Mouse (Mus musculus) stomach, embryonic 15.5 days (tissue): Measurements from ENCODE around the gene Iglon5. TPM values are rescaled to one million over a fixed set of nuclear protein-coding genes. Genes with fewer than 3 reads are reported as not detected.

ENCODE experiments used
- ATAC-seq: fragments of 200-750 bp; cut with Nextera tagmentation; 2 replicates; pipeline ENCODE4 v1.8.0; 2017; ENCODE audit warnings: low read depth, moderate number of reproducible peaks, moderate TSS enrichment; ENCODE audit not compliant: insufficient read depth, low FRiP score
- H3K27ac ChIP-seq: fragments of 300-500 bp; sonication (generic); 2 replicates; pipeline ENCODE4 v1.5.1; 2015; ENCODE audit warnings: mild to moderate bottlenecking, inconsistent platforms
- H3K27me3 ChIP-seq: fragments of 300-500 bp; sonication (generic); replicated peaks from 2 replicates; pipeline ENCODE4 v1.6.1; 2015; ENCODE audit warnings: inconsistent platforms
- H3K36me3 ChIP-seq: fragments of 300-500 bp; sonication (generic); 2 replicates; pipeline ENCODE4 v1.6.1; 2015; ENCODE audit warnings: inconsistent platforms
- H3K4me1 ChIP-seq: fragments of 300-500 bp; sonication (generic); 2 replicates; pipeline ENCODE4 v1.6.1; 2015; ENCODE audit warnings: inconsistent platforms
- H3K4me2 ChIP-seq: fragments of 300-500 bp; sonication (generic); 2 replicates; pipeline ENCODE4 v1.6.1; 2015; ENCODE audit warnings: mild to moderate bottlenecking, inconsistent platforms
- H3K4me3 ChIP-seq: fragments of 300-500 bp; sonication (generic); replicated peaks from 2 replicates; pipeline ENCODE4 v1.5.1; 2015; ENCODE audit warnings: inconsistent platforms
- H3K9ac ChIP-seq: fragments of 300-500 bp; sonication (generic); 2 replicates; pipeline ENCODE4 v1.6.1; 2015; ENCODE audit warnings: inconsistent platforms
- H3K9me3 ChIP-seq: fragments of 300-500 bp; sonication (generic); 2 replicates; pipeline ENCODE4 v1.6.1; 2016; ENCODE audit warnings: inconsistent platforms
- WGBS: fragments of 180-500 bp; shearing (Covaris S2); methylation state at CpG from one replicate; pipeline ENCODE4 v1.1.7; 2015; 5-methylcytosine and 5-hydroxymethylcytosine counted together
- polyA plus RNA-seq: library from polyadenylated mRNA; unstranded; fragments of >200 nt; fragmentation: Nextera tagmentation; extraction: Ambion mirVana; gene quantifications from 2 replicates; pipeline ENCODE4 v1.2.1, GENCODE M21; 2015

Gene Iglon5
- polyA plus RNA-seq, 1 experiment from 2014 or later: 0.55 TPM

- H3K27me3 ChIP-seq: no peaks in the 10 kb centered on the region
- H3K27ac ChIP-seq: peak overlapping the region; percentile 100
- H3K36me3 ChIP-seq: no peaks in the 10 kb centered on the region
- under 1% methylated on average over 36 of the region's 36 CpGs for WGBS
- no peaks in the 10 kb centered on the region for H3K9me3 ChIP-seq
- H3K4me3 ChIP-seq: peak overlapping the region; percentile 62
- peak overlapping the region; percentile 56; the same call in 1 of the 2 replicates for H3K9ac ChIP-seq
- peak; percentile 89 for ATAC-seq
- peak overlapping the region; percentile 89 for H3K4me2 ChIP-seq
- peaks cover 14% of the 10 kb centered on the region for H3K4me1 ChIP-seq
Observed at GRCm38 (mm10) chr7:43443126-43443916, 46.6 kb downstream of the Iglon5 start.

DNA sequence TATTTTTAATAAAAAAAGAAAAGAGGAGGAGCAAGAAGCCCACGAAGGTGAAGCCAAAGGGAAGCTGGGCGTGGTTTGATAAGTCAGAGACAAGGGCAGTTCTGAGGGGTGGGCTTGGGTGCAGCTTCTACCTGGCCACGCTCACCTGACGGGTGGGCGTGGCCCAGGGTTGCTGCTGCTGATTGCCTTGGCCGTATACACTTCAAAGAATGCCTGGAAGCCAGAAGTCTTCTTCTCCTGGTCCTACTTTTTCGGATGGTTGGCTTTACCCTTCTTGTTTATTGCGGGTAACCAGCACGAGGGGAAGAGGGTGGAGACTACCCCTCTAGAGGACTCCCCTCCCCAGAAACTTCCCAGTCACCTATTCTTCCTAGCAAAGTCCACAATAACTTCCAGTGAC, 47.2 kb downstream of the Iglon5 start:
- Histone ChIP-seq H3K9me3 (no peaks in the 10 kb centered on the region), H3K4me1 (peaks cover 14% of the 10 kb centered on the region), H3K9ac (peak overlapping the region; percentile 49; the same call in 1 of the 2 replicates), H3K4me2 (peak overlapping the region; percentile 89), H3K27me3 (no peaks in the 10 kb centered on the region), H3K36me3 (no peaks in the 10 kb centered on the region), H3K4me3 (peak overlapping the region; percentile 62), H3K27ac (peak overlapping the region; percentile 100)
- WGBS: 12% methylated on average over 9 of the region's 9 CpGs
- ATAC-seq: no peak

GRCm38 (mm10) chr7:43441071-43441470, 48.8 kb downstream of the Iglon5 start:
- no peak overlapping the region for H3K27ac ChIP-seq
- H3K27me3 ChIP-seq: no peaks in the 10 kb centered on the region
- no peaks in the 10 kb centered on the region for H3K36me3 ChIP-seq
- H3K4me1 ChIP-seq: peaks cover 14% of the 10 kb centered on the region
- H3K4me2 ChIP-seq: no peak overlapping the region
- WGBS: 75% methylated on average over 3 of the region's 3 CpGs
- no peaks in the 10 kb centered on the region for H3K9me3 ChIP-seq
- no peak overlapping the region for H3K4me3 ChIP-seq
- ATAC-seq: no peak
- H3K9ac ChIP-seq: no peak overlapping the region

- Histone ChIP-seq H3K27me3 (no peaks in the 10 kb centered on the region), H3K4me1 (peaks cover 14% of the 10 kb centered on the region), H3K4me2 (no peak within 1 kb of the TSS), H3K27ac (no peak within 1 kb of the TSS), H3K36me3 (no peaks in the 10 kb centered on the region), H3K4me3 (no peak within 1 kb of the TSS), H3K9ac (no peak within 1 kb of the TSS), H3K9me3 (no peaks in the 10 kb centered on the region)
- ATAC-seq: no peak
- WGBS: 77% methylated on average over 6 of the region's 6 CpGs
Observed at GRCm38 (mm10) chr7:43440482-43440881, 49.4 kb downstream of the Iglon5 start, which contains the start of gene Cldnd2. Gene Cldnd2, plus strand, starts transcription at chr7:43440782.

- peaks cover 4% of the 10 kb centered on the region for H3K4me1 ChIP-seq
- no peaks in the 10 kb centered on the region for H3K36me3 ChIP-seq
- 73% methylated on average over 4 of the region's 4 CpGs for WGBS
- no peak overlapping the region for H3K4me3 ChIP-seq
- no peaks in the 10 kb centered on the region for H3K27me3 ChIP-seq
- H3K27ac ChIP-seq: no peak overlapping the region
- H3K9ac ChIP-seq: no peak overlapping the region
- H3K9me3 ChIP-seq: no peaks in the 10 kb centered on the region
- no peak overlapping the region for H3K4me2 ChIP-seq
- no peak for ATAC-seq
Observed at GRCm38 (mm10) chr7:43438611-43439010, 51.3 kb downstream of the Iglon5 start.

GRCm38 (mm10) chr7:43436341-43437255, 53.3 kb downstream of the Iglon5 start, which contains the start of gene Nkg7:
Gene Nkg7, plus strand, starts transcription at chr7:43437073.
- 60% methylated on average over 10 of the region's 10 CpGs for WGBS
- no peak within 1 kb of the TSS for H3K9ac ChIP-seq
- ATAC-seq: no peak
- H3K27me3 ChIP-seq: no peaks in the 10 kb centered on the region
- H3K27ac ChIP-seq: no peak within 1 kb of the TSS
- H3K36me3 ChIP-seq: no peaks in the 10 kb centered on the region
- H3K4me3 ChIP-seq: no peak within 1 kb of the TSS
- no peaks in the 10 kb centered on the region for H3K4me1 ChIP-seq
- no peaks in the 10 kb centered on the region for H3K9me3 ChIP-seq
- H3K4me2 ChIP-seq: no peak within 1 kb of the TSS

- no peak overlapping the region for H3K27ac ChIP-seq
- no peaks in the 10 kb centered on the region for H3K4me1 ChIP-seq
- H3K9me3 ChIP-seq: no peaks in the 10 kb centered on the region
- H3K9ac ChIP-seq: no peak overlapping the region
- H3K27me3 ChIP-seq: no peaks in the 10 kb centered on the region
- 91% methylated on average over 5 of the region's 5 CpGs for WGBS
- no peaks in the 10 kb centered on the region for H3K36me3 ChIP-seq
- ATAC-seq: no peak
- no peak overlapping the region for H3K4me2 ChIP-seq
- no peak overlapping the region for H3K4me3 ChIP-seq
Observed at GRCm38 (mm10) chr7:43434676-43435075, 55.2 kb downstream of the Iglon5 start.

DNA sequence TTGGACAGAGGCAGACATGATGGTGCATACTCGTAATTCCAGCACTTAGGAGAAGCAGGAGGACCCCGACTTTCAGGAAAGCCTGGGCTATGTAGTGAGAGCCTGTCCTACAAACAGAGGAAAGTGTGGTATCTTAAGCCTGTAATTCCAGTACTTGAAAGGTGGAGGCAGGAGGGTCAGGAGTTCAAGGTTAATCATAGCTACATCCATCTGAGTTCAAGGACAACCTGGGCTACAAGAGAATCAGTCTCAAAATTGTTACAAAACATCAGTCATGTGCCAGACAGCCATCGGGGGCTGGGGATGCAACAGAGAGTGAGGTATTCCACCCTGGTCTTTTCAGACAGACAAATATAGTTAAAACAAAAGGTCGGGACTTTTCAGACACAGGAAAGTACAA, 57.0 kb downstream of the Iglon5 start:
- H3K27ac ChIP-seq: no peak overlapping the region
- WGBS: 64% methylated on average over 4 of the region's 4 CpGs
- ATAC-seq: no peak
- no peaks in the 10 kb centered on the region for H3K9me3 ChIP-seq
- no peaks in the 10 kb centered on the region for H3K36me3 ChIP-seq
- no peak overlapping the region for H3K9ac ChIP-seq
- no peak overlapping the region for H3K4me3 ChIP-seq
- H3K4me1 ChIP-seq: no peaks in the 10 kb centered on the region
- no peak overlapping the region for H3K4me2 ChIP-seq
- H3K27me3 ChIP-seq: no peaks in the 10 kb centered on the region

DNA sequence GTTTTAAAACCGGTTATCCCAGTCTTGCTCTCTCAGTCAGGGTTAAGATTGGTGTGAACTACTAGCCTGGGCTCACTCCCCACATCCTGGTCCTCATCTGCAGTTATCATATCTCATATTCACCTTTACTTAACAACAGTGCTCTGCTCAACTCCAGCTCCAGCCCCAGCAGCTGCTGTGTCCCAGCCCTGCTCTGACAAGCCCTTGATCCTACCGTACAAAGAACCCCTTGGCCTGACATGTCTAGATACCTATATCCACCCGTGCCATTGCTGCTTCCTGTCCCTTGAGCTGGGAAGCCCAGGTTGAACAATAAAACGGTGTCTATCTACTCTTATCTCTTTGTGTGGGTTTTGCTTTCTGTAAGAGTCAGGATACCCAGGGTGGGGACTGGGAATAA, 60.4 kb downstream of the Iglon5 start:
- Histone ChIP-seq H3K4me3 (no peak overlapping the region), H3K4me2 (no peak overlapping the region), H3K36me3 (no peaks in the 10 kb centered on the region), H3K27me3 (no peaks in the 10 kb centered on the region), H3K27ac (no peak overlapping the region), H3K9ac (no peak overlapping the region), H3K9me3 (no peaks in the 10 kb centered on the region), H3K4me1 (no peaks in the 10 kb centered on the region)
- ATAC-seq: no peak
- 44% methylated on average over 4 of the region's 4 CpGs for WGBS

DNA sequence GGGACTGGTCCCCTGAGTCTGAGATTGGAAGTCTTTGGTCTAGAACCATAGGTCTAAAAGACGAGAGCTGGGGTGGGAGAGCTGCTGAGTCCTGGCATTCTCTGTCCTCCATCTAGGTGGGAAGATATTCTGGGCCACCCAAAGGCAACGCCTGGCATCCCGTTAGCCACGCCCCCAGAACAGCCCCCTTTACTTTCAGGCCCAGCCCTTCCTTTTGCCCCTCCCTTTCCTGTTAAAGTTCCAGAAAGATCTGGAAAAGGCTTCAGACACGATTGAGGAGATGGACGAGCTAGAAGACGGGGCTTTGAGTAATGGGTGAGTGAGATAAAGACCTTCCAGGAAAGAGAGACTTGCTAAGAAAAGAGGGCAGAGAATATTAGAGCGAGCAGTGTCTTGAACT, 62.5 kb downstream of the Iglon5 start, which contains the start of gene Lim2:
Lim2 (plus strand) TSS at position 265 of the 400 bp plus-strand sequence.
- H3K4me1 ChIP-seq: no peaks in the 10 kb centered on the region
- no peaks in the 10 kb centered on the region for H3K27me3 ChIP-seq
- no peak within 1 kb of the TSS for H3K9ac ChIP-seq
- H3K27ac ChIP-seq: no peak within 1 kb of the TSS
- WGBS: 82% methylated on average over 8 of the region's 8 CpGs
- H3K4me3 ChIP-seq: no peak within 1 kb of the TSS
- no peaks in the 10 kb centered on the region for H3K36me3 ChIP-seq
- H3K9me3 ChIP-seq: no peaks in the 10 kb centered on the region
- no peak for ATAC-seq
- no peak within 1 kb of the TSS for H3K4me2 ChIP-seq

DNA sequence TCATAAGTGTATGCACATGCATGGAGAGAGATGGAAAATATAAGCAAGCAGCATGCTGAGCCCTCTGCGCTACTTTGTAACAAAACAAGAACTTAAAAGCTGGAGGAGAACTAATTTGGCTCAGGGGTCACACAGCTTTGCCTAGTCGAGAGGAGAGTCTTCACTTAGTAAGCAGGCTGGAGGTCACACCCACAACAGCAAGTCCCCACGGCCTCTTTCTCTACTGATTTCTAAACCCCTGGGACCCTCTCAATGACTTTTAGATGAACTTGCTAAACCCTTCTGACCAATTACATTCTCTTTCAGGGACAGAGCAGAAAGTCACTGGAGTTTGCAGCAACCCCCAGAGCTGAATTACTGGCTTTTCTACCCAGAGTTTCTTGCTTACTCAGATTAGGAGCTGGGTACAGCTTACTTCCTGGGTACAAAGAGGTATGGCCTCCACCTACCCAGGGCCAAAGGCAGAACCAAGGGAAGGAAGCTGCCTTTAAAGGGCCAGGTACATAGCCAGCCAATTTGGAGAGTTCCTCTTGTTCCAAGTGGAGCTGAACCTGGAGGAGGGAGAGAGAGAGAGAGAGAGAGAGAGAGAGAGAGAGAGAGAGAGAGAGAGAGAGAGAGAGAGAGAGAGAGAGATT, 65.8 kb downstream of the Iglon5 start:
- H3K36me3 ChIP-seq: no peaks in the 10 kb centered on the region
- H3K27me3 ChIP-seq: no peaks in the 10 kb centered on the region
- H3K4me2 ChIP-seq: no peak overlapping the region
- no peak overlapping the region for H3K9ac ChIP-seq
- no peaks in the 10 kb centered on the region for H3K9me3 ChIP-seq
- 55% methylated on average over 3 of the region's 3 CpGs for WGBS
- no peak overlapping the region for H3K4me3 ChIP-seq
- ATAC-seq: no peak
- H3K27ac ChIP-seq: no peak overlapping the region
- H3K4me1 ChIP-seq: no peaks in the 10 kb centered on the region
